Mouse (Mus musculus): ENCODE measurements around the gene Phactr3. TPM values are rescaled to one million over a fixed set of nuclear protein-coding genes. Genes with fewer than 3 reads are reported as not detected.

Phactr3 gene
- total and polyA plus RNA-seq, 2 experiments from 2014 or later: 97.8 to 152 TPM

DNA sequence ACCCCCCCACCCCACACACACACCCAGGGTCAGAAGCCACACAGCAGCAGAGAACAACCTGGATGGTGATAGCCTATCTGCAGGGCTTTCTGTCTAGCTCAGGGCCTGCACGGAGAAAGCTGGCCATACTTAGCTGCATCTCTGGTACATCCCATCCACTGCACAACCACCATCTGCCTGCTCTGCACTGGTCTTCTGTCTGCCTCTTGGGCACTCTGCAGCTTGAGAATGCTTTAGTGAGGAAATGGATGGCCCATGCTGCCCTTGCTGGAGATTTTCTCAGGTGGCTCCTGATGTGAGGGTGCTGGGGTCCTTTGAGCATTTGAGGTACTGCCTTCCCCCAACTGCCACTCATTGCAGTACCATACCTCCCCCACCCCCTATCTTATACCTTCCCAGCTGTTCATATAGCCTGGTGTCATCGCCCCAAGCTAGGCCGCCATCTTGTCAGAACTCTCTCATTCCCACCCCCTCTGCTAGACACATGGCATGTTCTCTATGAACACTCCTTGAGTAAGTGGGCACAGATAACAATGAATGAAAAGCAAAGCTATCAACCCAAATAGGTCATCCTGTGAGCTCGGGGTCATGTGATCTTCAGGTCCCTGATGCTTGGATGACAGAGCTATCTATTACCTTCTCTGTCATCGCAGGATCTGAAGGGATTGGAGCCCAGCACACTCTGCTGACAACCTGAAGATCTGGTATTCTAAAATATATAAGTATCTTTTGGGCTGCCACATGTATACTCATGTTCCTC is 13.0 kb downstream of the Phactr3 start:
- peaks cover 3% of the 10 kb centered on the region; the same call in 1 of the 2 replicates for H3K4me1 ChIP-seq (ENCODE audit: insufficient read depth)
- H3K9ac ChIP-seq: no peak overlapping the region
- ATAC-seq (no peak), DNase-seq (no peak)
- H3K27me3 ChIP-seq (ENCODE audit: insufficient read depth, low read length): no peaks in the 10 kb centered on the region
- WGBS: 90% methylated on average over 5 of the region's 5 CpGs
- no peak for TF ChIP-seq CTCF (IDR thresholded peaks at IDR 0.05; ENCODE audit: low read depth)
- H3K27ac ChIP-seq (ENCODE audit: low read depth, low read length): no peak overlapping the region
- H3K4me3 ChIP-seq (ENCODE audit: low read depth, low read length): no peak overlapping the region
- no peaks in the 10 kb centered on the region for H3K9me3 ChIP-seq (ENCODE audit: low read length)
- H3K4me2 ChIP-seq (ENCODE audit: low read depth): no peak overlapping the region
- no peaks in the 10 kb centered on the region for H3K36me3 ChIP-seq (ENCODE audit: insufficient read depth)

DNA sequence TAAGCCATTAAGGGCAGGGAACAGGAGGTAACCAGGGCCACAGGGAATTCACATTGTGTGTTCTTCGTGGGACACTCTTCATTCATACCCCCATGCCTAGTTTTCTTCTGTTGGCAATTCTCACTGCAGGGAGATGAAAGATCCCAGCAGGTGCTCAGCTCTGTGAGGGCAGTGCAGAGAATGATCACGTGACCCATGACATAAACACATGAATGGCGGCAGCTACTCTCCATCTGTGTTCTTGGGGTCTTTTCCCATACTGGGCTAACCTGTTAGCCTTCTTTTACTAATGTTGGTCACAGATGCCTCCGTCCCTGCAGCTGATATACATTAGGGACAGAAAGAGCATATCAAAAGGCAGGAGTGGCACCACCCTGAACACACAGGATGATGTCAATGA is 16.9 kb downstream of the Phactr3 start:
- Histone ChIP-seq H3K36me3 (ENCODE audit: insufficient read depth) (no peaks in the 10 kb centered on the region), H3K4me3 (ENCODE audit: low read depth, low read length) (no peak overlapping the region), H3K4me1 (ENCODE audit: insufficient read depth) (no peaks in the 10 kb centered on the region), H3K9me3 (ENCODE audit: low read length) (no peaks in the 10 kb centered on the region), H3K4me2 (ENCODE audit: low read depth) (no peak overlapping the region), H3K9ac (no peak overlapping the region), H3K27me3 (ENCODE audit: insufficient read depth, low read length) (no peaks in the 10 kb centered on the region), H3K27ac (ENCODE audit: low read depth, low read length) (no peak overlapping the region)
- DNase-seq (no peak), ATAC-seq (no peak)
- TF ChIP-seq CTCF (IDR thresholded peaks at IDR 0.05; ENCODE audit: low read depth): no peak
- 28% methylated on average over 4 of the region's 4 CpGs for WGBS

DNA sequence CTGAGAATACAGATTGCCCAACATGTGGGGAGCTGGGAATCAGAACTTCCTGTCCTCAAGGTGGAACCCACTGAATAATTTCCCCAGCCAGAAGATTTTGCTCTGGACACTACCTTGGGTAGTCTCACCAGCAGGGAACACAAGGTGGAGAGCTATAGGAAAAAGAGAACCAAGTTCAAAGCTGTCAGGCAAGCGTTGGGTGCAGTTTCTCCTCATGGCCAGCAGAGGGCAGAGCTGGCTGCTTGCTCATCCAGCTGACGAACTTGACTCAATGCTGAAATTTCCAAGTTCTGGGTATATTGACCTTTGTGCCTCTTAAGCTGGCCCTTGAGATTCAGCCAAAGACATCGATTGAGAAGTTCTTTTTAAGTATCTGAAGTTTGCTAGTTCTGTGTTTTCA is 18.7 kb downstream of the Phactr3 start:
- WGBS: 8% methylated on average over 3 of the region's 3 CpGs
- Histone ChIP-seq H3K4me2 (ENCODE audit: low read depth) (no peak overlapping the region), H3K27me3 (ENCODE audit: insufficient read depth, low read length) (no peaks in the 10 kb centered on the region)

DNA sequence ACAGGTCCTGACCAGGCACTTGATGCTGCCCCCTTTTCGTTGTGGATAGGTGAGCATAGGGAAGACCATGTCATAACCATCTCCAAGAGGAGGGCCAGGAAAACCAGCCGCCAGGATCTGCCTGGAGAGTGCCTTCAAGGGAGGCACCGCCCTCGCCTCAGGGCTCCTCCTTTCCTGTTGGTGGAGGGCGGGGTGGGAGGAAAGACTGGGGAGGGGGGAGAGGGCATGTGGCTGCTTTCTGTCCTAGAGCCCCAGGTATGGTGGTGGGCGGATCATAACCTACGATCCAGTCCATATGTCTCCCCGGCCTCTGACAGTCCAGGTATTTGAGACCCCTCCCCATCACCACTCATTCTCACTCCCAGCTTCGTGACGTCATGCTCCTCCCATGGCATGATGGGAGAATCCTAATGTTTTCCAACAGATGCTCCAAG is 22.7 kb downstream of the Phactr3 start:
- Histone ChIP-seq H3K4me2 (ENCODE audit: low read depth) (peak overlapping the region; percentile 91), H3K9me3 (ENCODE audit: low read length) (no peaks in the 10 kb centered on the region), H3K27me3 (ENCODE audit: insufficient read depth, low read length) (no peaks in the 10 kb centered on the region), H3K4me1 (ENCODE audit: insufficient read depth) (peaks cover 20% of the 10 kb centered on the region), H3K9ac (peak overlapping the region; percentile 89), H3K4me3 (ENCODE audit: low read depth, low read length) (peak overlapping the region; percentile 72), H3K27ac (ENCODE audit: low read depth, low read length) (peak overlapping the region; percentile 87), H3K36me3 (ENCODE audit: insufficient read depth) (peaks cover 2% of the 10 kb centered on the region; the same call in 1 of the 2 replicates)
- TF ChIP-seq CTCF (IDR thresholded peaks at IDR 0.05; ENCODE audit: low read depth): no peak
- 2% methylated on average over 9 of the region's 10 CpGs for WGBS
- ATAC-seq (peak; percentile 81), DNase-seq (peak; percentile 91)

More for the DNA sequence above, 18.7 kb downstream of the Phactr3 start:
- TF ChIP-seq CTCF (IDR thresholded peaks at IDR 0.05; ENCODE audit: low read depth): peak; percentile 98
- DNase-seq (peak; percentile 86), ATAC-seq (no peak)
- no peak overlapping the region for H3K27ac ChIP-seq (ENCODE audit: low read depth, low read length)
- no peaks in the 10 kb centered on the region for H3K9me3 ChIP-seq (ENCODE audit: low read length)
- H3K4me1 ChIP-seq (ENCODE audit: insufficient read depth): no peaks in the 10 kb centered on the region
- no peaks in the 10 kb centered on the region for H3K36me3 ChIP-seq (ENCODE audit: insufficient read depth)
- no peak overlapping the region for H3K9ac ChIP-seq
- no peak overlapping the region for H3K4me3 ChIP-seq (ENCODE audit: low read depth, low read length)

DNA sequence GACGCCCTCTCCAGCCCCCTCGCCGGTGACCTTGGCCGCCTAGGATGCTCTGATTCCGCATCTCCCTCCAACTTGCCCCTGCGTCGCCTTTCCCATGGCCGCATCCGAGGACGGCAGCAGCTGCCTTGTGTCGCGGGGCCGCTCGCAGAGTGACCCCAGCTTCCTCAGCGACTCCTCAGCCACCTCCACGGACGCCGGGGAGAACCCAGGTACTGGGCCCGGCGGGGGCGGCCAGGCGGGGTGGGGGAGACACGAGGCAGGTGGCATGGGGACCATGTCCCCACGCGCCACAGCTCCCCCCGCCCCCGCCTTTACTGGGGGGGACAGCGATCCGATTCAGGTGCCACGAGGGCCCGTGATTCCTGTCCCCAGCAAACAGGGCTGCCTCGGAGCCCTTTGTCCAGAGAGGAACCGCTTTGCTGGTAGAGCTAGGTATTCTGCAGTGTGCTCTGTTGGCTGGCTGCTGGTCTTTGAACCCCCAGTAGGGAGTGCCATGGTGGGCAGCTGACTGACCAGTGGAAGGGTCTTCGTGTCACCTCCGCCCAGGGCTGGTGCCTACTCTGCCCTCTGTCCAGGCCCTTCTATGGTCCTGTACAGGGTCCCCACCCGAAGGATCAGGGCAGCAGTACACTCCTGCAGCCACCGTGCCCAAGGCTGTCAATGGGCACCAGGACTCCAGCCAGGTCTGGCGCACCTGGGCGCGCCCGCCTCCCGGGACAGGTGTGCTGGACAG is 23.7 kb downstream of the Phactr3 start:
- 0 out of 2 replicates have a peak, but pooled peaks have one; percentile 1 for TF ChIP-seq CTCF (IDR thresholded peaks at IDR 0.05; ENCODE audit: low read depth)
- Histone ChIP-seq H3K9me3 (ENCODE audit: low read length) (no peaks in the 10 kb centered on the region), H3K27me3 (ENCODE audit: insufficient read depth, low read length) (no peaks in the 10 kb centered on the region), H3K4me3 (ENCODE audit: low read depth, low read length) (peak overlapping the region; percentile 72), H3K4me1 (ENCODE audit: insufficient read depth) (peaks cover 20% of the 10 kb centered on the region), H3K4me2 (ENCODE audit: low read depth) (peak overlapping the region; percentile 91), H3K9ac (peak overlapping the region; percentile 89), H3K36me3 (ENCODE audit: insufficient read depth) (peaks cover 4% of the 10 kb centered on the region), H3K27ac (ENCODE audit: low read depth, low read length) (peak overlapping the region; percentile 87)
- DNase-seq (peak; percentile 57), ATAC-seq (peak; percentile 19)
- WGBS: 10% methylated on average over 42 of the region's 42 CpGs

DNA sequence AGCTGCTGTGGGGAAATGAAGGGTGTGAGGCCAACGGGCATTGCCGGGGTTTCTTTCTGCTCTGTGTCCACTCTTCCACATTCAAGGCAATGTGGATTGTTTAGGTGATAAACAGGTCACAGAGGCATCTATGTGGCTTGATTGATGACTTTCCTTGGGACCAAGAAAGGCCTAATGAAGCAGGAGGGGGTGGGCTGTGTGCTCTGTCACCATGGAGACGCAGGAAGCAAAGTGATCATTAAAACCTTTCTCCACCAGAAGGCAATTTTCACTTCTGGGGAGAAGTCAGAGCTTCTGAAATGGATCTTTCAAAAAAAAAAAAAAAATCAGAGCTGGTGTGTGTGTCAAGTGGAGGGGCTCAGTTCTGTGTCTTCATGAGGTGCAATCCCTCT is 24.2 kb downstream of the Phactr3 start:
- Histone ChIP-seq H3K9me3 (ENCODE audit: low read length) (no peaks in the 10 kb centered on the region), H3K4me2 (ENCODE audit: low read depth) (peak overlapping the region; percentile 91), H3K27ac (ENCODE audit: low read depth, low read length) (peak overlapping the region; percentile 87), H3K27me3 (ENCODE audit: insufficient read depth, low read length) (no peaks in the 10 kb centered on the region), H3K4me1 (ENCODE audit: insufficient read depth) (peaks cover 20% of the 10 kb centered on the region), H3K36me3 (ENCODE audit: insufficient read depth) (peaks cover 4% of the 10 kb centered on the region), H3K4me3 (ENCODE audit: low read depth, low read length) (peak overlapping the region; percentile 72), H3K9ac (peak overlapping the region; percentile 89)
- no peak for TF ChIP-seq CTCF (IDR thresholded peaks at IDR 0.05; ENCODE audit: low read depth)
- DNase-seq (peak; percentile 63), ATAC-seq (peak; percentile 28)
- 18% methylated on average over 3 of the region's 3 CpGs for WGBS

DNA sequence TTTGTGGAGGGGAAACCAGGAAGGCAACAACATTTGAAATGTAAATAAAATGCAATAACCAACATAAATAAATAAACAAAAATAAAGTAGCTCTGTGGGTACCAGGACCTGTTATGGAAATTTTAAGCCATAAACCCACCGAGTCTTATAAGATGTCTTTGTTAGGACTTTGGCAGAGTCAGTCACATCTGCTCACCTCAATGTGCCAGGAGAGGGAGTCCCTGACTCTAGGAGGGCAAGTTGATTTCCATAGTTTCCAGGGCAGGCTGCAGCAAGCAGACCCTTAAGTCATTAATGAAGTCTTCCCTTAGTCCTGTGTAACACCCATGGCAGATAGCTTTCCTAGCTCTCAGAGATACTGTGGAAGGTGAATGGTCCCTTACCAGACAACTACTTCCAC is 25.1 kb downstream of the Phactr3 start:
- Histone ChIP-seq H3K27ac (ENCODE audit: low read depth, low read length) (no peak overlapping the region), H3K9me3 (ENCODE audit: low read length) (no peaks in the 10 kb centered on the region), H3K4me2 (ENCODE audit: low read depth) (peak overlapping the region; percentile 91), H3K27me3 (ENCODE audit: insufficient read depth, low read length) (no peaks in the 10 kb centered on the region), H3K9ac (peak overlapping the region; percentile 1), H3K4me1 (ENCODE audit: insufficient read depth) (peaks cover 20% of the 10 kb centered on the region), H3K4me3 (ENCODE audit: low read depth, low read length) (peak overlapping the region; percentile 72), H3K36me3 (ENCODE audit: insufficient read depth) (peaks cover 4% of the 10 kb centered on the region)
- ATAC-seq (no peak), DNase-seq (no peak)
- TF ChIP-seq CTCF (IDR thresholded peaks at IDR 0.05; ENCODE audit: low read depth): 0 out of 2 replicates have a peak, but pooled peaks have one; percentile 12
- 45% methylated on average over 1 of the region's 1 CpGs for WGBS

Data from forebrain, postnatal 0 days (tissue).